Mouse (Mus musculus) urinary bladder, adult 2 months (tissue): Measurements from ENCODE around the gene Fam196a. TPM values are rescaled to one million over a fixed set of nuclear protein-coding genes. Genes with fewer than 3 reads are reported as not detected.

Source experiments
- DNase-seq: peaks from one replicate; pipeline ENCODE4 v3.0.0; 2022; ENCODE audit warnings: low spot score
- polyA plus RNA-seq: library from polyadenylated mRNA; depleted of rRNA; stranded (reverse); fragments of >200 nt; gene quantifications from 2 replicates; pipeline ENCODE4 v1.2.3, GENCODE M21; 2012; rRNA removed

Fam196a gene
- polyA plus RNA-seq, result 0.04 TPM in 1 of 2 replicates, not detected in the other

- no peak for DNase-seq
Measured at GRCm38 (mm10) chr7:134937927-134938609, at the start of gene Fam196a. Gene Fam196a (minus strand): TSS chr7:134938430.

GRCm38 (mm10) chr7:134961608-134962007 lies 23.4 kb upstream of the Fam196a start:
- DNase-seq, result no peak

DNA sequence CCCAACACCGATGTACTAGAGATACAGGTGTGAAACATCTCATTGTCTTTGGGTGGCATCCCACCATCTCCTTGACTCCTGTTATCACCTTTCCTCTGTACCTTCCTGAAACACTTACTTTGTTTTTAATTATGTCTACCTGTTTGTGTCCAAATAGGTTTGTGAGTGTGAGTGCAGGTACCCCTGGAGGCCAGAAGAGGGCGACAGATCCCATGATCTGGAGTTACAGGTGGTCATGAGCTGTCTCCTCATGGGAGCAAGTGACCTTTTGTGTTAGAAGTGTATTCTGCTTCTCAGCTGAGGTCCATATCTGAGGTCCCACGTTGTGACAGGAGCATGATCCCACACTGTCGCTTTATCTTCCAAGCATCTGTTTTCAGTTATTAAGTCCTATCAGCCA lies 22.6 kb upstream of the Fam196a start:
- DNase-seq, result no peak

- DNase-seq, result no peak
Measured at GRCm38 (mm10) chr7:134959086-134959485, 20.9 kb upstream of the Fam196a start.

GRCm38 (mm10) chr7:134945925-134946716 lies 7.9 kb upstream of the Fam196a start:
- no peak for DNase-seq

GRCm38 (mm10) chr7:134943701-134944100 lies 5.5 kb upstream of the Fam196a start:
- DNase-seq, result no peak

- no peak for DNase-seq
Measured at GRCm38 (mm10) chr7:134943063-134943462, 4.8 kb upstream of the Fam196a start.

- DNase-seq, result no peak
Measured at GRCm38 (mm10) chr7:134941891-134942290, 3.7 kb upstream of the Fam196a start.

- no peak for DNase-seq
Measured at GRCm38 (mm10) chr7:134937471-134937926, 731 bp downstream of the Fam196a start.

DNA sequence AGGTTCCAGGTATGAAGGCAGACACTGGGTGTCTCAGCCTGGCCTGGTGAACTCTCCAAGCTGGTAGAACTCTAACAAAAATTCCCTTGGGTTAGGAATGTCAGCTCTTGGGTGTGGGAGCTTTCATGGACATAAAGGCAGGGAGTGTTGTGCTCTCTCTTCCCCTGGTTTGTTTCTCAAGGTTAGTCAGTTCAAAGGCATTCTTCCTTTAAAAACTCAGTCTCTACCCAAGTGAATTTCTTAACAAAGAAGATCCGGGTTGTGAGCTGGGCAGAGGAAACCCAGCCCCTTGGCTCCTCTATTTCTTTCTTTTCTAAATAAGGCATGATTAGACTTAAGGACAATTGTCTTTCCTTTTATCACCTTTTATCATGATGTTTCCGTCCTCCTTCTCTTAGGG lies 6.3 kb downstream of the Fam196a start:
- no peak for DNase-seq

DNA sequence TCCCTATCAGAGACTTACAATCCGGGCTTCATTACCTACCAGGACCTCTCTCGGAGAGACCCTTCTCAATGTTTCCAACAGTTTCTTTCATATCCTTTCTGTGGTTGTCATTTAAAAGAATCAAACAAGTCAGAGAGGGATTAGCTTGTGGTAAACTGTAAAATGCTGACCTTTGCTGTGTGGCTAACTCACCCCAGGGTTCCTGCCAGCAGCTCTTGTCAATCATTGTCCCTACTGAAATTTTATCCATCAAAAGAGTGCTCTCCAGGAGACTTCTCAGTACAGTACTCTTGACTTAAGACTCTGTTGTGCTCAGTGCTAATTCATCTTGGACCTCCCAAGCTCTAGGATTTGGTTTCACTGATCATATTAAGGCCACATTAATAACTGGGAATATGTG lies 36.2 kb downstream of the Fam196a start:
- no peak for DNase-seq

DNA sequence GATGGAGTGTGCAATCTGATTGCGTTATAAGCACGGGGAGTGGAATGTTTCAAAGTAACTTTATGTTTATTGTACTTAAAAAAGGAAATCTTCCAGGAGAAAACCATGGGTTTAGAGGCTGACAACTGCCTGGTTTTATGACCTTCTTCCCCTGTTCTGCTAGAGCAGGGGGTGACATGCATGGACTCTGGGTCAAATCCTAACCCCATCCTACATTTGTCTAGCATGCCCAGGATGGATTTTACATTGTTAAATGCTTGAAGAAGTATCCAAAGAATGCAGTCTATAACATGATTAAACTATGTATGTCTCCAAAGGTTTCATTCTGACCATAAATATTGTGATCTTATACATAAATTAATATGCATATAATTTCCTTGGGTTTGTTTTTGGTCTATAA lies 38.8 kb downstream of the Fam196a start:
- DNase-seq, result no peak

DNA sequence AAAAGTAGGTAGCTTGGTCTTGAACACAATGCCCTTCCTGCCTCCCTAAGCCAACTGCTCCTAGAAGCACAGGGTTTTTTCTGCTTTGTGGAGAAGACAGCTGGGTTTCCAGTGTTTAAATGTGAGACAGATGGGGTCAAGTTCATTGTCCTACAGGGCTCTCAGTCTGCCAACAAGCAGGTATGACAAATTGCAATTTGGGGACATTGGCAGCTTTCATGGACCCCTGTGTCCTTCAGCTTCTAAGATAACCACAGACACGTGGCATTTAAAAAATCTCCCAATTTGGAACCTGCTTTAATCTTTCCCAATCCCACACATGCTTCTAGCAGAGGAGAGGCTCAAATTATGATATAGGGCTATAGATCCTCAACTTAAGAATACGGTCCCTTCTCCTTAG lies 43.6 kb downstream of the Fam196a start:
- no peak for DNase-seq

DNA sequence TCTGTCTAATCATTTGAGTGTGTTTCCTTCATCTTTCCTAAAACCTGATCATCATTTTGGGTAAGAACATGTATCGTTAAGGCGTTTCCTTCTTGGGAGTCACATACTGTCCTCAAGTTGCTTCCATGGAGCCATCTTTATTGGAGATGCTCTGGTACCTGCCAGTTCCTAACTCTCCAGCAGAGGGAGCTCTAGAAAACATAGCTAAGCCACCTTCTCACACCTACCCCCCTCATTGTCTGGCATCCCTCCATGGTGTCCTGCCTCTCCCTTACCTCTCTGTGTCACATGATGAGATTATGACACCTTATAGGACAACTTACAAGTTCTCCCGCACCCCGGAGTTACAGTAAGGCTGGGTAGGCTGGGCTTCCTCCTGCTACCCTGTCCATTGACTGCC lies 45.3 kb downstream of the Fam196a start:
- no peak for DNase-seq

DNA sequence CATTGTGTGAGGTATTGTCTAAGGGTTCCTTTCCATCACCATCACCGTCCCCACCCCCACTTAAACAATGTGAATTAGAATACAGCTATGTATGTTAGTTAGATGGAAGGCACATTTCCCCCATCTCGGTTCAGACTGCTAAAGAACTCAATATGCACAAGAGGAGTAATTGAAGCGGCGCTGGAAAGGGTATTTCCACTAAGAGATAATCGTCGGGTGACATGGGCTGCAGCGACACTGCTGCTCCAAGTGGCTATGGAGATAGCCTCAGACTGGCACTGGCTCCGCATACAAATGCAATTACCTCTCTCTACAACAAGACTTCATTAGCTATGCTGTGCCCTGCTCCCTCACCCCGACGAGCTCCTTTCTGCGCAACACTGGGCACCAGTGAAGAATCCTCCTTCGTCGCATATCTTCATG lies 45.8 kb downstream of the Fam196a start:
- no peak for DNase-seq

DNA sequence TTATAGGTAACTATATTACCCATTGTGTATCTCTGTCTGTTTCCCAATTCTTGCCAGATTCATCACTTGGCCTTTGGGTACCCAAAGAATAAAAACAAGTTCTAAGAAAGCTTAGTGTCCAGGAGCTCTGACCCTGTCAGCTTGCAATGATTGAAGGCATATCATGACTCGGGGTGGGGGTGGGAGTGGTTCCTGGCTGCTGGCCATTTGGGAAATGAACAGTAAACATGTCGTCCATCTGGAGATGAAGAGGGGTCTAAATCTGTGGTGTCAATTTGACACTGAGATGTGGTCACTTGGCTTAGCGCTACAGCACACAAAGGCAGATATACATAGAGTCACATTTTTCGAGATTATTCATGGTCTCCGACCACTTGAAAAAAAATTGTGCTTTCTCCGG lies 54.7 kb downstream of the Fam196a start:
- DNase-seq, result no peak

DNA sequence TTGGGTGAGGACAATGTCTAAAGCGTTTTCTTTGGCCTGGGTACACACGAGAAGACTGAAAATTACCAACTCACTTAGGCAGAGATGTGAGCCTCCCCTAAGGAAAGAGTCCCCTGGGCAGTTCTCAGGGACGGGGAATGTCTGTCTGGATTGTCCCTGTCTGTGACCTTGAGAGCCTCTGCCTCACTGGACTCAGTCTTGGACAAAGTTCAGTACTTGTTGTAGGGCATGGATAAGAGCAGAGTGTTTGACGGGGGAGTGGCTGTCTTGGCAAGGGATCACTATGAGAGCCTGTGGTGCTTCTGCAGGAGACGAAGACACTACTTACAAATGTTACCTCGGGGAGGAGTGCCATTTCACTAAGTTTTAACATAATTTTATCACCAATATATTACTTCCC lies 57.8 kb downstream of the Fam196a start:
- DNase-seq, result no peak

- DNase-seq, result no peak
Measured at GRCm38 (mm10) chr7:134878985-134879384, 59.2 kb downstream of the Fam196a start.

DNA sequence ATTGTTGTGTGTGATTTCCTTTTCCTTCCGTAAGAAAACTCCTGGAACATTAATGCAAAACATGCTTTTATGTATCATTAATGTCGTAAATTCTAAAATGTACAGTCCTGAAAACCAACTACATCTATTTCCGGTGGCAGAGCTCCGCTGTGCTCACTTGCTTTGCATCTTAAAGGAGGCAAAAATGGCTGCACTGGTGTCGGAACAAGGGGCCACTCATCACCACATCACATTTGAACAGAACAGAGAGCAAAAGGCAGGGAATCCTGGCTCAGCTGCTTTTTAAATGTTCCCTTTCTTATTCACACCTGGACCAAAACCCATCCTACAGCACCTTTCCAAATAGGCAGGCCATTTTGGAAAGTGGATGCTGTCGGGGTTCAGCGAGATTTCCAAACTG lies 65.2 kb downstream of the Fam196a start:
- no peak for DNase-seq

GRCm38 (mm10) chr7:134872511-134872910 lies 65.7 kb downstream of the Fam196a start:
- no peak for DNase-seq

DNA sequence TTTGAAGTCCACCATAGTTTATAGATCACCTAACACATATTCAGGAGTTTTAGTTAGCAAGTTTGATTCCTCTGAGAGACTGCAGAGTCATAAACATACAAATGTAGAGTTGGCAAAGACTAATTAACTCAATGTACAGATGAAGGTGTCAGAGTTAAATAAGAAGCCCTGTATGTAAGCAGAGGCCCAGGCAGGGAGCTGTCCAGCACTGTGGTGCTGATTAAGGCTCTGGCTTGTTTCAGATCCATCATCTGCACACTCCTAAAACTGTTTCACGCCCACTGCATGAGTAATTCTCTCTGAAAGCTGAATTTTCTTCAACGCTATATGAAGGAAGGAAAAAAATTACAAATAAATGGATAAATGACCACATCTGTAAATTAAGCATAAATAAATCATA lies 74.1 kb downstream of the Fam196a start:
- DNase-seq, result peak; percentile 21

DNA sequence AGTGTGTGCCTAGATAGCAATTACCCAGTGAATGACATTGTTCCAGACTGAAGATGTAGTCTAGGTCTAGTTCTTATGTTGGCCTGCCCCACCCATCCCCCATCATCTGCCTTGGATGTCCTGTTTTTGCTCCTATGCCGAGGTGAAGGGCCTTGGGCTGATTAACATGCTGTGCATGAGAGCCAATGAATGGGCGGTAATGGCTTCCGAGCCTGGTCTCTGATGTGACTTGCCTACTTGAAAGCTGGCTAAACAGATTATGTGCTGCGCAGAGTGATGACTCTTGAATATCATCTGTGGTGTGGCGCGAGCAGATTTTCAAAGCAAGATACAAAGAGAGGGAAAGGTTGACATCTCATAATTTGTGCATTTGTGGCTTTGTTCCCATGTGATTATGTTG lies 76.2 kb downstream of the Fam196a start:
- DNase-seq, result no peak

DNA sequence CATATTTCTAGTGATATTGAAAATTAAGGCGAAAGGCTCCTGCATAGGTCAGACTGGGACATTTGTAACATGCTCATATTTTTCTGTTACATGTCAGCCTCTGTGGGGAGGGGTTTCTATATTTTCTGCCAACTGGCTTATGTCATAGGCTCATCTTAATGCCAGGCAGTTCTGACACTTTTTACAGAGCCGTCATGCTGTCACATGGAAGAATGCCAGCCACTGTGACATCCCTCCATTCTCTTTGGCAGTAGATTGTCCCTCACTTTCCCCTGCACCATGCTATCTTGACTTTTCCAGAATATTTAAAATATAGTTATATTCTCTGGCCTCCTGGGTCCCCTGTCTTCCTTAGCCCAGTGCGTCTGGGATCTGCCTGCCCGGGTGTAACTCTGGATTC lies 95.5 kb downstream of the Fam196a start:
- no peak for DNase-seq
